Mouse (Mus musculus): Measurements from ENCODE around the gene Lsm10. TPM values are rescaled to one million over a fixed set of nuclear protein-coding genes. Genes with fewer than 3 reads are reported as not detected.
"Not testable (repeated sequence)": the region's sequence is repeated elsewhere in the genome, so short reads cannot be mapped to it uniquely, and the experiment has no call there.

Lsm10 gene
- total RNA-seq, 1 experiment from 2014 or later: 18.5 TPM

DNA sequence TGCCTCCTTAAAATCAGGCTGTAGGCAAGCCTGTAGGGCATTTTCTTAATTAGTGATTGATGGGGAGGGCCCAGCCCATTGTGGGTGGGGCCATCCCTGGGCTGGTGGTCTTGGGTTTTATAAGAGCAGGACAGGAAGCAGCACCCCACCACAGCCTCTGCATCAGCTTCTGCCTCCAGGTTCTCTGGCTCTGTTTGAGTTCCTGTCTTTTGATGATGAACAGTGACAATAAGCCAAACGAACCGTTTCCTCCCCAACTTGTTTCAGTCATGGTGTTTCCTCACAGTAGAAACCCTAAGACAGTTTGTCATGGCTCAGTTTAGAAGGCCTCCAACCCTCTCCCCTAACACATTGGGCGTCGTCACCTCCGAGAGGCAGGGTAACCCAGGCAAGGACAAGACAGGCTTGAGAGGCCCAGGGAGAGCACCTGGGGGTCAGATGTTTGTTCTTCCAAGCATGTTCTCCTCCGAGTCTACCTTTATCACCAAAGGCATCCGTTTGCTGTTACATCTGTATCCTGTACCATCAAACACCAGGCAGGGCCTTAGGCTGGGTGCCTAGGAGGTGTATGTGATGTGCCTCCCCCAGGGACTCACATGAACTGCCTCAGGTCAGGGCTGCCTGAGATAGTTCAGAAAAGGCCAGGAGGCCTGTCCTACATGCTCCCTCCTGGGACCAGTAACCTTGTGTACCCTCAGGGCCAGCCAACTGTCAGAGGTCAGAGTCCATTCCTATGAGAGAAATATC lies 6.1 kb upstream of the Lsm10 start:
- ATAC-seq (replicated peaks in 1 of 2; ENCODE audit: insufficient read depth in 1 of 2, low FRiP score in 2 of 2, low TSS enrichment in 1 of 2, low read depth in 1 of 2, poor library complexity in 2 of 2, severe bottlenecking in 2 of 2): 0 out of 4 replicates have a peak, but pooled peaks have one; percentile 11 to 24

- ATAC-seq (replicated peaks in 1 of 2; ENCODE audit: insufficient read depth in 1 of 2, low FRiP score in 2 of 2, low TSS enrichment in 1 of 2, low read depth in 1 of 2, poor library complexity in 2 of 2, severe bottlenecking in 2 of 2): no peak
Measured at GRCm38 (mm10) chr4:126090848-126091124, 5.6 kb upstream of the Lsm10 start.

DNA sequence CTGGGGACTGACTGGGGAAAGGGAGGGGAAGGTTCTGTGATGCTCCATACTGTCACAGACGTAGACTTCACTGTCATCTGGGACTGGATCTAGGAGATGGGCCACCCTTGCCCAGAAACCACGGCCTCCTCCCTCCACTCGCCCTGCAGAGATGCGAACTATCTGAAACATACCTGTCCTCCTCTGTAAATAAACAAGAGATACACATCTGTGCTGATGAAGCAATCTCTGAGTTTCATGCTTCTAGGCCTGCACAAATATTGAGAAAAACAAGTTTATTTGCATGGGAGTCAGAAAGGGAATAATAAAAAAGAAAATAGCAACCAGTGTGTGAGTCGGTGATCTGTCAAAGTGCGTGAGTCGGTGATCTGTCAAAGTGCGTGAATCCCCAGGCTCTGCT lies 4.5 kb upstream of the Lsm10 start:
- ATAC-seq (replicated peaks in 1 of 2; ENCODE audit: insufficient read depth in 1 of 2, low FRiP score in 2 of 2, low TSS enrichment in 1 of 2, low read depth in 1 of 2, poor library complexity in 2 of 2, severe bottlenecking in 2 of 2): no peak

GRCm38 (mm10) chr4:126095622-126096430 lies 597 bp upstream of the Lsm10 start:
- not testable (repeated sequence) for ATAC-seq (replicated peaks in 1 of 2; ENCODE audit: insufficient read depth in 1 of 2, low FRiP score in 2 of 2, low TSS enrichment in 1 of 2, low read depth in 1 of 2, poor library complexity in 2 of 2, severe bottlenecking in 2 of 2)

DNA sequence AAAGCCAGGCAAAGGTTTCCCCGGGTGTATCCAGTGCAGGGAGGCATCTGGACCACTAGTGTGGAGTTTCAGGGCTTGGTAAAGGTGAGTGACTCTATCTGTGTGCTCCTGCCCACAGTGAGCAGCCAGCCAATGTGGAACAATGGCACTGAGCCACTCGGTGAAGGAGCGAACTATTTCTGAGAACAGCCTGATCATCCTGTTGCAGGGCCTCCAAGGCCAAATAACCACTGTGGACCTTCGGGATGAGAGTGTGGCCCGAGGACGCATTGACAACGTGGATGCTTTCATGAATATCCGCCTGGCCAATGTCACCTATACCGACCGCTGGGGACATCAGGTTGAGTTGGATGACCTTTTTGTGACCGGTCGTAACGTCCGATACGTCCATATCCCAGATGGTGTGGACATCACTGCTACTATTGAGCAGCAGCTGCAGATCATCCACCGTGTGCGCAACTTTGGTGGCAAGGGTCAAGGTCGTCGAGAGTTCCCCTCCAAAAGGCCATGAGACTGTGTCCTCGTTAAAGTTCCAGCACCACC lies 1.4 kb downstream of the Lsm10 start:
- ATAC-seq (replicated peaks in 1 of 2; ENCODE audit: insufficient read depth in 1 of 2, low FRiP score in 2 of 2, low TSS enrichment in 1 of 2, low read depth in 1 of 2, poor library complexity in 2 of 2, severe bottlenecking in 2 of 2): no peak

GRCm38 (mm10) chr4:126099365-126099764 lies 2.9 kb downstream of the Lsm10 start:
- no peak for ATAC-seq (replicated peaks in 1 of 2; ENCODE audit: insufficient read depth in 1 of 2, low FRiP score in 2 of 2, low TSS enrichment in 1 of 2, low read depth in 1 of 2, poor library complexity in 2 of 2, severe bottlenecking in 2 of 2)

DNA sequence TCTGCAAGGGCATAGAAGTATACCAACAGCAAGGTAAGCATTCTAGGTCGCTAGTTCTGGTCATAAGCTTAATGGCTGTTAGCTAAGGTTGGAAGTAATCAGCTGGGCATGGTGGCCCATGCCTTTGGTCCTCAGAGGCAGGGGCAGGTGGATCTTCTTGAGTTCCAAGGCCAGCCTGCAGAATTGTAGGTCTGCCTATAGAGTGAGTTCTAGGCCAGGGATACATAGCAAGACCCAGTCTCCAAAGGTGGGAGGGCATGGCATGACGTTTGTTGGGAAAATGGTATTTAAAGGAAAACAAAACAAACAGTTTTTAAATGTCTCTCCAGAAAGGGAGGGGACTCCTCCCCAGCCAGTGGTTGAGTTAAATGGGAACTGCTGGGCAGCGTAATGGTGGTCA lies 4.3 kb downstream of the Lsm10 start:
- no peak for ATAC-seq (replicated peaks in 1 of 2; ENCODE audit: insufficient read depth in 1 of 2, low FRiP score in 2 of 2, low TSS enrichment in 1 of 2, low read depth in 1 of 2, poor library complexity in 2 of 2, severe bottlenecking in 2 of 2)

- ATAC-seq (replicated peaks in 1 of 2; ENCODE audit: insufficient read depth in 1 of 2, low FRiP score in 2 of 2, low TSS enrichment in 1 of 2, low read depth in 1 of 2, poor library complexity in 2 of 2, severe bottlenecking in 2 of 2): no peak
Measured at GRCm38 (mm10) chr4:126102061-126102841, 5.8 kb downstream of the Lsm10 start.

DNA sequence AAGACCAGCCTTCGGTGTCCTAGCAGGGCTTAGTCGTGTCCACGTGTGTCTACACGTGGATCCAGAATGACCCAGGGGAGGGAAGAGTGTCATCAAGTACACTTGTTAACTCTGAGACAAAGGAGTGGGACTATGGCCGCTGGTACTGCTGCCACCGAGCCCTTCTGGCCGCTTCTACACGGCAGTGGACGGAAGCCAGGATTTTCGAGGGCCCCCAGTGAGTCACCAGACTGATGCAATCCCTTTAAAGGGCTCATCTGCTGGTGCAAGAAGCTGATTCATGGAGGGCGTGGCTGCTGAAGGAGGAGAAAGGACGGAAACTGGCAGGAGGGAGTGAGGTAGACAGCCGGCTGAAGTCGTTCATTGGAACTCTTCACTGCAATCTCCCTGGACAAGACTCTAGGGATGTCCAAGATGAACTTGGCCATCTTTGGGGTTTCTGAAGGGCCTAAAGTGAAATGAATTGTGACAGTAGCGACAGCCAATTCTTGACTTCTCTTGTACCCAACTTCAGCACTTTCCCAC lies 6.7 kb downstream of the Lsm10 start:
- ATAC-seq (replicated peaks in 1 of 2; ENCODE audit: insufficient read depth in 1 of 2, low FRiP score in 2 of 2, low TSS enrichment in 1 of 2, low read depth in 1 of 2, poor library complexity in 2 of 2, severe bottlenecking in 2 of 2): peak; percentile 83 to 87

- peak; percentile 92 to 93 for ATAC-seq (replicated peaks in 1 of 2; ENCODE audit: insufficient read depth in 1 of 2, low FRiP score in 2 of 2, low TSS enrichment in 1 of 2, low read depth in 1 of 2, poor library complexity in 2 of 2, severe bottlenecking in 2 of 2)
Measured at GRCm38 (mm10) chr4:126103590-126104068, 7.2 kb downstream of the Lsm10 start, which contains the start of gene Stk40. Stk40 (plus strand) TSS chr4:126103957.

DNA sequence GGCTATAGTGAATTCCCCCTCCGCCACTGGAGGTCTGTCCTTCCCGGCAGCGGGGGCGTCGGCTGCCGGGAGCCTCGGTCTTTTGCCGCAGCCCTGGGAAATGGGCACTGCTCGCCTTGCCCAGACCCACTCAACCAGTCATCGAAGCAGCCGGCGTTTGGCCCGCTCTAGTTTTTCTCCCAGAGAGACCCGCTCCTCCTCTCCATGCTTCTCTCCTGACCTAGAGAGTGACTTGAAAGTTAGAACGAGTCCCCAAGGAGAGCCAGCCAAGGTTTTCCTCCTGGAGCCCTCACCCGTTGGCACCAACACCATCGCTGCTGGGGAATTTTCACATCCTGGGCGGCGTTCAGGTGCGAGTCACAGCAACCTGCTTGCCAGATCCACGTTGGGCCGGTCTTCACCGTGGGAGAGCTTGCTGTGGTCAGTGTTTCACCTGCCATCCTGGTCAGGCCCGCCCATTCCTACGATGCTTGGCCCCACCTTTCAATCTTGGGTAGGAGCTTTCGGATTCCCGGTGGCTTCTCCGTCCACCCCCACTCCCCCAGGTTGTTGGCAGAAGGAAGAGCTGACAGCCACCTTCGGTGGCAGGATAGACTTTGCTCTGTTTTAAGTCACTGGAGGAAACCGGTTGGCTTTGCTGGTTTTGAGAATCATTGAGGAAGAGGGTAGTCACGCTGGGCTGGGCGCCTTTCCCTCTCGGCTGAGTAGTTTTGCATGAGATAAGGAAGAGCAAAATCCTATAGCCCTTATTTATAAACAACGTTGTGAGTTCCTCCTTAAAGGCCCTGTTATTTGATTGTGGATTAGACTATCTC lies 8.0 kb downstream of the Lsm10 start:
- no peak for ATAC-seq (replicated peaks in 1 of 2; ENCODE audit: insufficient read depth in 1 of 2, low FRiP score in 2 of 2, low TSS enrichment in 1 of 2, low read depth in 1 of 2, poor library complexity in 2 of 2, severe bottlenecking in 2 of 2)

- ATAC-seq (replicated peaks in 1 of 2; ENCODE audit: insufficient read depth in 1 of 2, low FRiP score in 2 of 2, low TSS enrichment in 1 of 2, low read depth in 1 of 2, poor library complexity in 2 of 2, severe bottlenecking in 2 of 2): no peak
Measured at GRCm38 (mm10) chr4:126105131-126105783, 8.8 kb downstream of the Lsm10 start.

- no peak for ATAC-seq (replicated peaks in 1 of 2; ENCODE audit: insufficient read depth in 1 of 2, low FRiP score in 2 of 2, low TSS enrichment in 1 of 2, low read depth in 1 of 2, poor library complexity in 2 of 2, severe bottlenecking in 2 of 2)
Measured at GRCm38 (mm10) chr4:126108061-126108740, 11.8 kb downstream of the Lsm10 start.

- no peak for ATAC-seq (replicated peaks in 1 of 2; ENCODE audit: insufficient read depth in 1 of 2, low FRiP score in 2 of 2, low TSS enrichment in 1 of 2, low read depth in 1 of 2, poor library complexity in 2 of 2, severe bottlenecking in 2 of 2)
Measured at GRCm38 (mm10) chr4:126109613-126110373, 13.4 kb downstream of the Lsm10 start.

Measured in hematopoietic stem cell, adult 5-6 weeks (primary cell).